16 mouse cellular contexts compared by ENCODE assay signal in the genomic region with DNA sequence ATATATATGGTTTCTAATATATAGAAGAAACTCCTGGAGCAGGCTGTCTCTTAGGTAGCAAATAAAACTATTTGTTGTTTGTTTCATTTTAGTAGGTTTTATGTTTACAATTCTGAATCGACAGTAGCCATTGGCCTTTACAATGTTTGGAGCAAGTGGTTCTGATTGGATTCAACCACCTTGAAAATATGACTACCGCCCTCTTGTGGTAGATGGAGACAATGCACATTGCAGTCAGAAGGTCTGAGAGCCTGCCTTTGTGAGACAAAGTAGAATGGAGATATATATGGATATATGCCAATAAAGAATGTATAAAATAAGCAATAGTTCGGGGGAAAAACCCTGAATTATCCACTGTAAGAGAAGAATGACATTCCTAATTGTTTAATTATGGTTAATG. TPM values are rescaled to one million over a fixed set of nuclear protein-coding genes. Genes with fewer than 3 reads are reported as not detected.
A peak's percentile ranks its signal among the peaks of the same experiment; 100 is the strongest.
DNase-seq lines count a peak whose midpoint lies in the region; ATAC-seq and TF ChIP-seq lines count a peak whose summit lies in the region.
"Had no signal": no experiment of that assay in that cellular context is flagged by ENCODE, and none has a peak within 500 bp of the region (broad histone marks: within the 10 kb centered on the region; RNA-seq: fewer than 3 reads in every experiment).

No protein-coding gene starts in this region.

- DNase-seq in CD4-positive, CD25-positive, alpha-beta regulatory T cell, adult 2 months (ENCODE audit: low read depth, low spot score), result peak; percentile 0
- DNase-seq in kidney, postnatal 0 days (ENCODE audit: low spot score), result no peak
- DNase-seq in kidney, adult 18-20 months, result no peak
- peak; percentile 45 for DNase-seq in ES-E14 (ENCODE audit: low read depth, low spot score)
- peak; percentile 10 for DNase-seq in embryo, embryonic 9.5 days (ENCODE audit: extremely low spot score)
- DNase-seq in gastrocnemius, postnatal 36 days, result no peak
- DNase-seq in T-cell, adult 2 months (ENCODE audit: low spot score), result no peak
- DNase-seq: adrenal gland, adult 2 months; gastrocnemius, postnatal 25 days; kidney, adult 2 months; lung, postnatal 4 days; spleen, adult 18-20 months had no signal

- no peak overlapping the region for H3K4me3 ChIP-seq in kidney, postnatal 0 days (replicated peaks; ENCODE audit: low read depth, low read length)
- no peak overlapping the region for H3K4me3 ChIP-seq in ES-E14 (ENCODE audit: insufficient read depth in 1 of 2, low read depth in 1 of 2, low read length in 2 of 2, poor library complexity in 1 of 2, severe bottlenecking in 1 of 2)
- H3K4me3 ChIP-seq: embryonic facial prominence, embryonic 13.5 days had no signal

- no peaks in the 10 kb centered on the region for H3K36me3 ChIP-seq in kidney, postnatal 0 days (ENCODE audit: insufficient read depth, low read length)
- no peaks in the 10 kb centered on the region for H3K36me3 ChIP-seq in ES-E14 (ENCODE audit: control insufficient read depth, insufficient read depth, low read length, poor library complexity, severe bottlenecking)
- H3K36me3 ChIP-seq: embryonic facial prominence, embryonic 13.5 days had no signal

- H3K4me1 ChIP-seq in kidney, postnatal 0 days (replicated peaks; ENCODE audit: insufficient read depth, low read length), result no peaks in the 10 kb centered on the region
- peaks cover 0 to 2% of the 10 kb centered on the region in 2 experiments; a peak in 1 of 4 replicates for H3K4me1 ChIP-seq in ES-E14 (ENCODE audit: control insufficient read depth in 2 of 2, insufficient read depth in 2 of 2, low read length in 2 of 2, poor library complexity in 1 of 2)
- H3K4me1 ChIP-seq: embryonic facial prominence, embryonic 13.5 days had no signal

- H3K27me3 ChIP-seq in kidney, postnatal 0 days (ENCODE audit: insufficient read depth, low read length), result no peaks in the 10 kb centered on the region
- H3K27me3 ChIP-seq: embryonic facial prominence, embryonic 13.5 days had no signal

- peak; percentile 52 for TF ChIP-seq CTCF in kidney, postnatal 0 days (IDR thresholded peaks at IDR 0.05; ENCODE audit: low read depth)

- H3K27ac ChIP-seq in kidney, postnatal 0 days, result no peak overlapping the region
- no peak overlapping the region for H3K27ac ChIP-seq in ES-E14 (ENCODE audit: insufficient read depth, low read depth, low read length, poor library complexity, severe bottlenecking)
- H3K27ac ChIP-seq: embryonic facial prominence, embryonic 13.5 days had no signal

- ATAC-seq in CD4-positive, CD25-positive, alpha-beta regulatory T cell, adult 4 months, result no peak
- no peak for ATAC-seq in kidney, postnatal 0 days (replicated peaks; ENCODE audit: low FRiP score, low read depth)

- in situ Hi-C loops in ES-E14 (cut with MboI; ENCODE audit: low sequenced_read_pairs in 2 of 2, unreplicated experiment in 2 of 2), result no loop called here

- 38% methylated on average over 3 of the region's 3 CpGs for WGBS in kidney, postnatal 0 days

- no peak overlapping the region for H3K4me2 ChIP-seq in kidney, postnatal 0 days (ENCODE audit: low read length)
- H3K4me2 ChIP-seq: embryonic facial prominence, embryonic 13.5 days had no signal

- no peaks in the 10 kb centered on the region for H3K9me3 ChIP-seq in kidney, postnatal 0 days (replicated peaks; ENCODE audit: low read length)
- no peaks in the 10 kb centered on the region for H3K9me3 ChIP-seq in ES-E14 (ENCODE audit: control insufficient read depth, insufficient read depth, low read depth, low read length)
- H3K9me3 ChIP-seq: embryonic facial prominence, embryonic 13.5 days had no signal

- no peak overlapping the region for H3K9ac ChIP-seq in kidney, postnatal 0 days (ENCODE audit: low read depth, low read length)
- no peak overlapping the region for H3K9ac ChIP-seq in ES-E14 (ENCODE audit: insufficient read depth, low read depth, low read length, poor library complexity, severe bottlenecking)
- H3K9ac ChIP-seq: embryonic facial prominence, embryonic 13.5 days had no signal

- intact Hi-C loops in gastrocnemius, postnatal 36 days (cut with DNase I), result no loop called here

TF ChIP-seq in ES-E14, 5 proteins besides CTCF, POLR2A, EP300 and RAD21:
- no peak for TF ChIP-seq MAFK (IDR thresholded peaks at IDR 0.05; ENCODE audit: insufficient read depth, low read depth, low read length)
- TF ChIP-seq CHD2 (IDR thresholded peaks at IDR 0.05; ENCODE audit: low read depth, low read length), result no peak
- TF ChIP-seq HCFC1 (IDR thresholded peaks at IDR 0.05; ENCODE audit: borderline replicate concordance, insufficient read depth, low read length), result no peak
- no peak for TF ChIP-seq ZNF384 (IDR thresholded peaks at IDR 0.05; ENCODE audit: low read depth, low read length)

RNA-seq across cellular contexts. Expression of a gene that starts 23.9 kb away (rescaled TPM):
- polyA plus RNA-seq in CD4-positive, CD25-positive, alpha-beta regulatory T cell, adult 4 months (2017; shearing (Covaris generic)), result not detected
- polyA plus RNA-seq in kidney, postnatal 0 days (2015; fragmentation: Nextera tagmentation; extraction: Ambion mirVana), result not detected in 2 replicates
- not detected in 2 replicates for total RNA-seq in ES-E14 (2012; rRNA removed)
- total RNA-seq in gastrocnemius, postnatal 36 days (2021), result not detected
- total RNA-seq: adrenal gland, adult 2 months; gastrocnemius, postnatal 25 days; left cerebral cortex, adult 18-20 months had no signal
- polyA plus RNA-seq: adrenal gland, adult 2 months; embryonic facial prominence, embryonic 13.5 days; kidney, adult 2 months; neural tube, embryonic 14.5 days had no signal

RNA-seq across cellular contexts. Expression of a gene that starts 51.6 kb away (rescaled TPM):
- polyA plus RNA-seq in CD4-positive, CD25-positive, alpha-beta regulatory T cell, adult 4 months (2017; shearing (Covaris generic)), result not detected
- not detected in 2 replicates for polyA plus RNA-seq in kidney, postnatal 0 days (2015; fragmentation: Nextera tagmentation; extraction: Ambion mirVana)
- total RNA-seq in ES-E14 (2012; rRNA removed), result not detected in 2 replicates
- not detected for total RNA-seq in gastrocnemius, postnatal 36 days (2021)
- total RNA-seq: adrenal gland, adult 2 months; gastrocnemius, postnatal 25 days; left cerebral cortex, adult 18-20 months had no signal
- polyA plus RNA-seq: adrenal gland, adult 2 months; embryonic facial prominence, embryonic 13.5 days; kidney, adult 2 months; neural tube, embryonic 14.5 days had no signal

Comparison
In these comparisons a context has a peak if more than half of its experiments do, and no peak if none do; other contexts are left out.
1. DNase-seq: peak in CD4-positive, CD25-positive, alpha-beta regulatory T cell, adult 2 months (single experiment), ES-E14 (single experiment) and embryo, embryonic 9.5 days (single experiment); none in kidney, postnatal 0 days (single experiment), kidney, adult 18-20 months (single experiment), gastrocnemius, postnatal 36 days (0 of 2) and T-cell, adult 2 months (single experiment).